Mouse (Mus musculus) E14TG2a.4 (cell line): ENCODE results near the gene Fam222b.

Experiments used
- CTCF ChIP-seq: conservative IDR thresholded peaks from 2 replicates; pipeline ENCODE4 v1.5.1; 2014; ENCODE audit warnings: low read length
- NANOG ChIP-seq: IDR thresholded peaks from 2 replicates; pipeline ENCODE4 v1.6.1; 2014; ENCODE audit warnings: borderline replicate concordance, low read length, mixed read lengths
- POU5F1 ChIP-seq: IDR thresholded peaks from 2 replicates; pipeline ENCODE4 v1.6.1; 2014; ENCODE audit warnings: low read length, borderline replicate concordance

GRCm38 (mm10) chr11:78161968-78162367, 67.5 kb downstream of the Fam222b start:
- TF ChIP-seq CTCF, result no peak
- TF ChIP-seq POU5F1, result no peak
- no peak for TF ChIP-seq NANOG
